Mouse (Mus musculus): ENCODE measurements around the gene Pcdh11x.
A peak's percentile ranks its signal among the peaks of the same experiment; 100 is the strongest.
"Not testable (repeated sequence)": the region's sequence is repeated elsewhere in the genome, so short reads cannot be mapped to it uniquely, and the experiment has no call there.

Pcdh11x gene

DNA sequence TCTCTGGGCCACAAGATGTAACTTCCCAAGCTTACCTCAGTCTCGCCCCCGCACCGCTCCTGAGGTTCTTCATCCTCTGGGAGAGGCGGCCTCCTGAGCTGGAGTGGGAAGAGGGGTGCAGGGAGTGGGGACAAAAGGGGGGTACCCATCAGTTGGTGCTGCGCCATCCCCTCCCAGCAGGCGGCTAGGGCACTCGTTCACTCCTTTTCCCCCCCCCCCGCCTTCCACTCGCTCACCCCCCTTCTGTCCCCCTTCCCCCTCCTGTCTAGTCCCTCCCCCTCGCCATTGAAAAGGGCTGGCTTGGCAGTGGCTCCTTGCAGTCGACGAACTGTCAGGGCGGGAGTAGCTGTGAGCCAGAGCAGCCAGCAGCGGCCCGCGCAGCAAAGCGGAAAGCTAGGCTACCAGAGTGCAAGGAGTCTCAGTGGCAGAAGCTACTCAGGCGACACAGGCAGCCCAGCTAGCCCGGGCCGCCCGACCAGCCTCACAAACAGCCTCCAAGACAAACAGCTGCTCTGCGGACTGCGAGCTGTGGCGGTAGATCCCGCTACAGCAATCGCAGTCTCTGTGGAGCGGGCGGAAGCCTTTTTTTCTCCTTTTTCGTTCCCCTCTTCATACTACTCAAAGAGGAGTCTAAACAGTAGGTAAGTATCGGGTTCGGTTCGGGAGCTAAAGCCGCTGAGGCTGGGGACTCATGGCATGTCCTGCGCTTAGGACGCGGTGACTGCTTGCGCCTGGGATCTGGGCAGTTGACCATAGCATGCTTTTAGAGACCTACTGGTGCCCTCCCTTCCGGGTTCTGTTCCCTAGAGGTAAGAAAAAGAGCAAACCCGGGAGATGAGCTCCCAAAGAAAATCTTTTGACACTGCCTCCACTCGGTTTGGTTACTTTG, at the start of gene Pcdh11x:
Gene Pcdh11x (plus strand): TSS at position 249 of the 889 bp plus-strand sequence.
- DNase-seq (ENCODE audit: low spot score in 2 of 2), result peak; percentile 33 to 44

DNA sequence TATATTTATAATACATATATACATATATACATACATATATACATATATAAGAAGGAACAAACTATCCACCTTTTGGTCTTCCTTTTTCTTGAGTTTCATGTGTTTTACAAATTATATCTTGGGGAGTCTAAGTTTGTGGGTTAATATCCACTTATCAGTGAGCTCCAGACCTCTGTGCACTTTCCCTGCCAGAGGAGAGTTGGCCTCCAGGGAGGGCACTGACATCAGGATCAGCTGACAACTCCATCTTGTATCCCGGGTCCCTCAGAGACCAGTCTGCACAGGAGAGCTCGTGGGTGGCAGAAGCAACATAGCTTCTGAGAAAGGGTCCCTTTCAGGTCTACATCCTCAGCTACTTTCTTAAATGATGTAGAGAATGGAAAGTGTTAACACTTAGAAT, 30.0 kb upstream of the Pcdh11x start:
- no peak for DNase-seq (ENCODE audit: low spot score in 2 of 2)

DNA sequence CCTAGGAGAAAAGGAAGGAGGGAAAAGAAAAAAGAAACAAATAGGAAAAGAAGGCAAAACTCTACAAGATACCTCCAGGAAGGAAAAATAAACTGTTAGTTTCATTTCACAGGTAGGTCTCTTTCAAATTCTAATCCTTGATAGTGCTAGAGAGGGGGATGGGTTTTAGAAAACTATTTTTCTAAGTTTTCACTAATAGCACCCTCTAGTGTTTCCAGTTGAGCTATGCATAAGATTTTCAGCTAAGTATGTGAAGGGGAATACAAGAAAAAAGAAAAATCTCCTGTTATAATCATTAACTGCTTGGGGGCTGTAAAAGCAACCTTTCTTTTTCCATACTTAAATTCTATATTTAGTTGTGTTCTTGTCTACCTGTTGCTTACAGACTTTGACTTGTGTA, 4.5 kb upstream of the Pcdh11x start:
- no peak for DNase-seq (ENCODE audit: low spot score in 2 of 2)

DNA sequence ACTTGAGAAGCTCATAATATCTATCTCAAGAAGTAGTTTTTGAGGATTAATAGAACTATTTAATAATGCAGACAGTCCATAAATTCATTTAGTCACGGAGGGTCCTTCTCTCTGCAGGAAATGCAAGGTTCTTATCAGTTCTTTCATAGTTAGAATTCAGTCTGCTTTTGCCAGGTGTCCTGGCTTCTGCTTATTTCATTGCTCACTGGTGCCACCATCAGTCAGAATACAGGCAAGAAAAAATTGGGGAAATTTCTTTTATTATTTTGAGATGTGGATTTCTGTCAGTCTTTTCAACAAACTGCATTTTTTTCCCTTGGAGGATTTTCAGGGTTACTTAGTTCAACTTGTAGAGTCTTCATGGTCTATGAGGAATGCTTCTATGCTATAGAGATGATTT, 2.6 kb upstream of the Pcdh11x start:
- DNase-seq (ENCODE audit: low spot score in 2 of 2), result no peak

DNA sequence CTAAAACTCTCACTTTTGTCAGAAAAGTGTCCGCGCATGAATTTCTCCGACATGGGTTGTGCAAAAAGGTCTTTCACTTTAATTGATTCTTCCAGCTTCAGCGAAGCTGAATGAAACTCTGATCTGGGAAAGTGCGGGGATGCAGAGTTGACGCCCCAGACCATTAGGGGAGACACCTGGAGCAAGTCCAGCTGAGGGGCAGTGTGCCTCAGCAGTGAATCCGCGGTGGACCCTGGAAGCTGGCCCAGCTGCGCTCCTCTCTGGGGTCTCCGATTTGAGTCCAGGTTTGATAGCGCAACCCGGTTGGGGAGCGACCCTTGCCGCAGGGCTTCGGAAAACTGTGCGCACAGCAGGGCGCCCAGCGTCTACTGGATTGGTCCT, 831 bp downstream of the Pcdh11x start:
- DNase-seq (ENCODE audit: low spot score in 2 of 2), result no peak

DNA sequence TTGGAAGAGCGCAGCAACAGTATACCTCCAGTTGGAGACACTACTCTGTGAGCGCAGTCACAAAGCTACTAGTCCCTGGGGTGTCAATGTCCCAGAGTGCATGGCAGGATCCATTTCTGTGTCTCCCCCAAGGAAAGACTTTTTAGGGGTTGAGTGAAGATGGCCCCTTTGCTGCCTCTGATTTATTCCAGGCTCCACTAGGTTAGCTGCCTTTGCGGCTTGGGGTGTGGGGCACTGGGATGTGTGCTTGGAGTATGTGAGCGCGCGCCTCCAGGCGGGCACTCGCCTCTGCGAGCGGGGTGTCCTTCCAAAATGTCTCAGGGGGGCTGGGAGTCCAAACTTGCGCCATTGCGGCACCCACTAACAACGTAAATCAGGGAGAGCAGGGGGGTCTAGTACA, 1.6 kb downstream of the Pcdh11x start:
- DNase-seq (ENCODE audit: low spot score in 2 of 2), result no peak

DNA sequence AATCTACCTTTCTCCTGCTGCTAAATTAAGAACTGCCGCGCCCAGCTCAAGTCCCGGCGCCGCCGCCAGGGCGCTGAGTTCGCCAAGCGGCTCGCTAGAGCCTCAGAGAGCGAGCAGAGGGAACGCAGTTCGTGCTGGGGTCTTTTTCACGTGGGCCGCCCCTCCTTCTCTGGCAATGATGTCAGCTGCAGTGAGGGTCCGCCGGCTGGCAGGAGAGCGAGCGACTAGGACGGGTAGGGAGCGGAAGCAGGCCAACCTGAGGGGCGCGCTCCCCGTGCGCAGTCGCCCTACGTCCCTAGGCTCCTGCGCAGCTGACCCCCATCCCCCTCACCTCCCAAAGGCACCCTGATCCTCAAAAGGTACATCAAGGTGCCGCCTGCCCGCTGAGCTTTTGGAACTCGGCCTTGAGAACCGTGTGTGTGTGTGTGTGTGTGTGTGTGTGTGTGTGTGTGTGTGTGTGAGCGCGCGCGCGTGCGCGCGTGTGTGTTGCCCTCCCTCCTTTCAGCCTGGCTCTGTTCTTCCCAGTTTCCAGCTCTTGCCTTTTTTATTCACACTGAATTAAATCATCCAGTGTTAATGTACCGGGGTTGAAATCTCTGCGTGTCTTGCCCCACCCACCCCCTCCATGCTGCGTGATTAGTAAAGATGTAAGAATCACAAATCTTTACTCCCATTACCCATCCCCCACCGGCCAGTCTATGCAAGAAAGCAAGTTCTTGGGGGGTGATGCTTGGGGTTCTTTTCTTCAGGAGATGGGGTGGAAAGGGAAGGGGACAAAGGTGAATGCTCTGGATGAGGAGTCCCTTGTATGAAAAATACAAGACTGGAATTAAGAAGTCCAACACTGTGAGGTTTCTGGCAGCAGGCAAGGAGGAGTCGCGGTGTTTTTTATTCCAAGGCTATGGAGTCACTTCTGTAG, 3.0 kb downstream of the Pcdh11x start:
- no peak for DNase-seq (ENCODE audit: low spot score in 2 of 2)

DNA sequence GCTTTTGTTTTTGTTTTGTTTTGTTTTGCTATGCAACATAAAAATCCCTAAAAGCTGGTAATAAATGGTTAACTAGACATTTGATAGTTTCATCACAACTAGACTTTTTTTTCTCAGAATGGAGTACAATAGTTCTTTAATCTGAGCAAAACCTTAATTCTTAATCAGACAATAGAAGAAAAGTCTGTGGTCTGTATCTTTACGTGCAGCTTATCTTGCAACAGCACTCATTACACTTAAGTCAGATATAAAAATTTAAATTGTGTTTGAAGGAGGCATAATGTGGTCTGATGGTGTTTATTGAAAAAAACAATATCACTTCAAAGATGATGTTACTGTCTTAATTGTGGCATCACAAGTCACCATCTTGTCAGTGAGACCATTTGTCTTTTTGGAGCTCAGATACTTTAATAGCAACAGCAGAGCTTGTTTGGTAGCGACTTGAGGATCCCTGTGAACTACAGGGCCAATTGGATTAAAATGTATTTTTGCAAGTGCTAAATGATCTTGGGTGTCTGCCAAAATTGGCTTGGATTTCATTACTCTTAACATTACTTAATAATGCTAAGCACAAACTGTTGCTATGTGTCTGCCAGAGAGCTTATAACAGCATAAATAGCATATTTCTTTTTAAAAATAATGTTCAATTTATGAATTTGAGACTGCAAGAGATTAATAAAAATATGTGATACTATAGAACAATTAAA, 11.6 kb downstream of the Pcdh11x start:
- DNase-seq (ENCODE audit: low spot score in 2 of 2), result no peak

DNA sequence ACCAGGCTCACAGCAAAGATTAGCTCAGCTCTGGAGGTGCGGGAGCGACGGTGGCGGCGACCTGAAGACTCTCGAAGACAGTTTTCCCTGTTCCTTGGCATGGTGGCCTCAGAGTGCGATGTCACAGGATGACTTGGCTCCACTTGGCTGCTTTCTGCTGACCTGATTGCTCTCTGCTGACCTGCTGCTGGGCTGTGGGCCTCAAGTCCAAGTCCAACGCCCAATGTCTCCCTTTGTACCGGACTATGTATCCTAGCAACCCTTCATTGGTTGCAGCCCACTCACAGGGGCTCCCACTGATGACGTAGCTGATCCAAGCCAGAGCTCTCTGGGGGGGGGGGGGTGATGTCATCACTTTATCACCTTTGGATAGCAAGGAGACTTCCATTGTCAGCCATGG, 22.9 kb downstream of the Pcdh11x start, which contains the start of gene H2afb3:
Gene H2afb3 (minus strand): TSS at position 101 of the 400 bp plus-strand sequence.
- DNase-seq (ENCODE audit: low spot score in 2 of 2), result not testable (repeated sequence)

DNA sequence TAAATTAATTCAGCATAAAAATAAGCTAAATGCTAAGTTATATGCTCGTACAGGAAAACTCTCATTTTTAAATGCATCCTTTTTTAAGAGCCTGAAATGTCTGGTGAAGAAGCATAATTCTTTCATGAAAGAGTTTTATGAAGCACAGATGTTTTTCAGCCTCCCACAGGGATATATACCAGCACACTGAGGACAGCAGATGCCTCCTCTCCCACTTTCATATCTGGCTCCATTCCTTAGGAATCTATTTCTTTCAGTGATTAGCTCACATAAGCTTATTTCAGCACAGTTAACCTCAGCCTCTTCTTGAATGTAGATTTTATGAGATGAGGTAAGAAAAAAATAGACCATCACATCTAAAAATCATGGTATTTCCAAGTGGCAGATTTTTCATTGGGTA, 176.2 kb downstream of the Pcdh11x start:
- DNase-seq (ENCODE audit: low spot score in 2 of 2), result peak; percentile 5 to 12

DNA sequence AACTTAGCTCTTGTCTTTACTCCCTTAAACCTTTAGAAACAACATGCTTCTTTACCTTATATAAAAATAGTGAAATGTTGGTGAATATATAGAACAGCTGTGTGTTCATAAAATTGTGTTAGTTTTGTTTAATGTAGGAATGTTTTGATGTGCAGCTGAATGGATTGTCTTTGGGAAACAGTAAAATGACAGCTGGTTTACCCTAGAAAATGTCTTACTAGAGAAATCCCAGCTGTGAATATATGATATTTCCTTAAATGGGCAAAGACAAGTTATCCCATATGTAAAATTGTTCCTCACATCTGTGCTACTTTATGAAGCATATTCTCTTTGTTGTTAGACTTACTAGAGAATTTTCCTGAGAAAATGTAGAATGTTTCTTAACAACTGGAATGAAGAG, 196.4 kb downstream of the Pcdh11x start:
- DNase-seq (ENCODE audit: low spot score in 2 of 2), result no peak

DNA sequence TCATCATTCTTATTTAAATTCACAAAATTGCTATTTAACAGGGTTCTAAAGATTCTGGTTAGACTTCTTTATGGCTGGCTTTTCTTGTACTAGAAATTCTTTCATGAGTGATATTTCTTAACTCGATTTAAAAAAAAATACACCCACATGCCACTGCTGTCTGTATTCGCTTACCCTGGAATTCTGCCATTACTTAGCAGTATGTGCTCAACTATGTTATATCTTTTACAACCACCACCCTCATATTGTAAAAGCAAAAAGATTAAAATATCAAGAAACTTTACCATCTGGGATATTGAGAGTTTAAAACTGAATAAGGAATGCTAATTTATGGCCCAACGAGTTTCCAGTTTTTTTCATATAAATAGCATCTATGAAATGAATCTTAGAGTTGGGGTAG, 234.9 kb downstream of the Pcdh11x start:
- DNase-seq (ENCODE audit: low spot score in 2 of 2), result peak in 1 of 2 experiments; percentile 10

DNA sequence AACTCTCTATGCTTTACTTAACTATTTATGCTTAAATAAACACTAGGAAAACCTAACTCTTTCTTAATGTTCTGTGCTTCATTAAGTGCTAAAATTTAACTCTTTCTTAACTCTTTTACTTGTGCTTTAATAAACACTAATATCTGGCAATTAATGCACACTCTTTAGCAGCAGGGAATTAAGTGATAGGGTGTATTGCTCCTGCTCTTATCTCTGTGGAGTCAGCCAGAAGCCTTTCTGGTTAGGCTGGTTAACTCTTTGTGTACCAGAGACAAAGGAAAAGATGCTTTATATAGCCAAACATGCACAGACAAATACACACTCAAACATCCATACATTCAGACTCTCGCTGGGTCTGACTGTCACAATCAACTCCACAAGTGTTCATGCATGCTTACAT, 309.2 kb downstream of the Pcdh11x start:
- DNase-seq (ENCODE audit: low spot score in 2 of 2), result no peak

DNA sequence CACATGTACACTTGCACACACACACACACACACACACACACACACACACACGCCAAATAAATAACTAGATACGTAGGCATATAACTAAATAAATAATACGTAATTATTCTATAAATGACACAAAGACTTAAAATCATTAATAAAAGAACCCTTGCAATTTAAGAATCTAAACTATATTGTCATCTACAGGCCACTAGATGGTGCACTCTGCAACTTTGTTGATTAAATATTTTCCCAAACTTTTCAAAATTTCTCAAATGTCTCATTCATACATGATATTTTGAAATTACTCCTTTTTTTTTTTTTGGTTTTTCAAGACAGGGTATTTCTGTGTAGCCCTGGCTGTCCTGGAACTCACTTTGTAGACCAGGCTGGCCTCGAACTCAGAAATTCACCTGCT, 328.4 kb downstream of the Pcdh11x start:
- DNase-seq (ENCODE audit: low spot score in 2 of 2), result no peak

DNA sequence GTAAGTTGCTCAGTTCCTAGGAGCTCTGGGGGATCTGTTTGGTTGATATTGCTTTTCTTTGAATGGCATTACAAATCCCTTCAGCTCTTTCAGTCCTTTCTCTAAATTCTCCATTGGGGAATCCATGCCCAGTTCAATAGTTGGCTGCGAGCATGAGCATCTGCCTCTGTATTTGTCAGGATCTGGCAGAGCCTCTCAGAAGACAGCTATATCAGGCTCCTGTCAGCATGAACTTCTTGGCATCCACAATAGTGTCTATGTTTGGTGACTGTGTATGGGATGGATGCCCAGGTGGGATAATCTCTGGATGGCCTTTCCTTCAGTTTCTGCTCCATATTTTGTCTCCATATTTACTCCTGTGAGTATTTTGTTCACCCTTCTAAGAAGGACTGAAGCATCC, 380.2 kb downstream of the Pcdh11x start:
- DNase-seq (ENCODE audit: low spot score in 2 of 2), result peak in 1 of 2 experiments; percentile 5

DNA sequence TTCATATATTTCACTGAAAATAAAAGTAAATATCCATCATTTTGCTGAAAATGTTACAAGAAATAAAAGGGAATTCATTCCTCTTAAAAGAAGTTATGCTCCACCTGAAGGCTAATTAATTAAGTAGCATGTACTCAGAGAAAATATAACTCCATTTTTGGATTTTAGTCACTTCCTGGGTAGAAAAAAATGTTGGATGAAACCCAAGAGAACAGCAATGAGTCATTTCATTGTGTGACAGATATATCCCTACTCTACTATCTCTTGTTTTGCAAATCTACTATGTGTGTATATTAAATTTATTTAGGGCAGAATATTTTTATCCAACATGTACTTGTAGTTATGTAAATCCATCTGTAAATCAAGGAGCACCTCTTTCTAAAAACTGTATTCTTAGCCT, 444.1 kb downstream of the Pcdh11x start:
- no peak for DNase-seq (ENCODE audit: low spot score in 2 of 2)

DNA sequence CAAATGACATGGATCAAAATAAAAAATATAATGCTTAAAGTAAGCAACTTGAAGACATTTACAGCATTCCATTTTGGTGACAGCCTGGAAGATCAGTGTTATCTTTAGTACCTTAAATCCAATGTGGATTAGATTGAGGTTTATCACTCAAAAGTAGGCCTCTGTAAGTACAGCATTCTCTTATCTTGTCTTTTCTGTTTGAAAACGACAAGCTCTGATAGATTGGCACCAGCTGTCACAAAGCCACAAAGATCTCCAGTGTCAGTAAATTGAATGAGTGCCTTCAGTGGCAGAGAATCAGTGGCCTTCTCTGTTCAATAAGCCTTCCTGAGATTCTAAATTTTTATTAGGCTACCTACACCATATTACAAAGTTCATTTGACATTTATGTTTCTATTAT, 445.7 kb downstream of the Pcdh11x start:
- DNase-seq (ENCODE audit: low spot score in 2 of 2), result no peak

DNA sequence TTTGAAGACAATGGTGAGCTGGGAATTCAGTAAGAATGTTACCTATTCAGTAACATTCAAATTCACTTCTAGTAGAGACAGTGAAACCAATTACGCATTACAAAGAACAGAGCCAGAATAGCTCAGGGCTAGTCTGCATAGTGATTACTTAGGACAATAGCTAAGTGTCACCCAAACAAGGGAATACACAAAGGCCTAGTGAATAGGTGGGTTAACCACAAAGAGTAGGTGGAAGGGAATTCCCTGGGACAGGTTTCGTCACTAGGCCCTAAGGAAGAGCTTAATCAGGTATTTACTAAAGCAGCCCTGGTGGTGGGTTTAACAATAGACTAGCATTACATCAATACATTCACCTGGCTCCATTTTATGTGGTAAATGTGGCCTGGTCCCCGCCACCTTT, 654.5 kb downstream of the Pcdh11x start:
- no peak for DNase-seq (ENCODE audit: low spot score in 2 of 2)

All from left cerebral cortex, adult 9 months (tissue).